Mouse (Mus musculus): ENCODE results near the gene Dab2ip.

DNA sequence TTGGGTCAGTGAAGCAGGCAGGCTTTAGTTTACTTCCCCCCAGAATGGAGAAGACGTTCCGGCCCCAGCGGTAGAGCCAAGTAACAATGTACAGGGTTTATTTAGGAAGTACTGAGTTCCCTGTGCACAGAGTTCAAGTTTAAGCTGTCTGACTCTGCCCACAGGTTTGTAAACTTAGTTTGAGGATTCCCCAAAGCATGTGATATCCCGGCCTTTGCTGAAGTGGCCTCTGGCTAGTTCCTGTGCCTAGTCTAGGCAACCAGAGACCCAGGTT, 65.0 kb downstream of the Dab2ip start:
- no peak for TF ChIP-seq RAD21 (IDR thresholded peaks at IDR 0.05; ENCODE audit: low read depth, low read length)
- no peak for TF ChIP-seq CTCF (conservative IDR thresholded peaks at IDR 0.05 in 1 of 2, IDR thresholded peaks at IDR 0.05 in 1 of 2; ENCODE audit: low read depth in 2 of 2, low read length in 2 of 2)
- TF ChIP-seq ZC3H11A (IDR thresholded peaks at IDR 0.05; ENCODE audit: low read depth, low read length), result no peak
- no peak for TF ChIP-seq POLR2A (IDR thresholded peaks at IDR 0.05; ENCODE audit: low read depth, low read length)
- TF ChIP-seq NELFE (IDR thresholded peaks at IDR 0.05; ENCODE audit: low read depth, low read length), result no peak
- no peak for TF ChIP-seq EP300 (IDR thresholded peaks at IDR 0.05; ENCODE audit: low read length)
- TF ChIP-seq CHD2 (IDR thresholded peaks at IDR 0.05; ENCODE audit: low read length), result no peak
- no peak for TF ChIP-seq MAFK (IDR thresholded peaks at IDR 0.05; ENCODE audit: insufficient replicate concordance, low read length)
